Mouse (Mus musculus) neural tube, embryonic 12.5 days (tissue): ENCODE measurements around the gene Usp49. TPM values are rescaled to one million over a fixed set of nuclear protein-coding genes. Genes with fewer than 3 reads are reported as not detected.
"Not testable (repeated sequence)": the region's sequence is repeated elsewhere in the genome, so short reads cannot be mapped to it uniquely, and the experiment has no call there.

Source experiments
- ATAC-seq: fragments of 200-750 bp; cut with Nextera tagmentation; 2 replicates; pipeline ENCODE4 v1.8.0; 2017; ENCODE audit warnings: low read depth, mild to moderate bottlenecking, moderate TSS enrichment, moderate library complexity; ENCODE audit not compliant: low FRiP score
- H3K27ac ChIP-seq: fragments of 300-500 bp; sonication (generic); 2 replicates; pipeline ENCODE4 v1.5.1; 2016
- H3K27me3 ChIP-seq: fragments of 300-500 bp; sonication (generic); replicated peaks from 2 replicates; pipeline ENCODE4 v1.6.1; 2016; ENCODE audit warnings: mild to moderate bottlenecking
- H3K36me3 ChIP-seq: fragments of 300-500 bp; sonication (generic); 2 replicates; pipeline ENCODE4 v1.6.1; 2016; ENCODE audit warnings: mild to moderate bottlenecking
- H3K4me1 ChIP-seq: fragments of 300-500 bp; sonication (generic); 2 replicates; pipeline ENCODE4 v1.6.1; 2016
- H3K4me2 ChIP-seq: fragments of 300-500 bp; sonication (generic); replicated peaks from 2 replicates; pipeline ENCODE4 v1.6.1; 2016; ENCODE audit warnings: mild to moderate bottlenecking
- H3K4me3 ChIP-seq: fragments of 300-500 bp; sonication (generic); 2 replicates; pipeline ENCODE4 v1.5.1; 2016
- H3K9ac ChIP-seq: fragments of 300-500 bp; sonication (generic); 2 replicates; pipeline ENCODE4 v1.6.1; 2016; ENCODE audit warnings: mild to moderate bottlenecking
- H3K9me3 ChIP-seq: fragments of 300-500 bp; sonication (generic); 2 replicates; pipeline ENCODE4 v1.6.1; 2016; ENCODE audit warnings: mild to moderate bottlenecking
- WGBS: fragments of 180-500 bp; shearing (Covaris S2); methylation state at CpG from one replicate; pipeline ENCODE4 v1.1.7; 2016; 5-methylcytosine and 5-hydroxymethylcytosine counted together
- polyA plus RNA-seq: library from polyadenylated mRNA; unstranded; fragments of >200 nt; fragmentation: Nextera tagmentation; extraction: Ambion mirVana; gene quantifications from 2 replicates; pipeline ENCODE4 v1.2.1, GENCODE M21; 2016

The Usp49 gene
- polyA plus RNA-seq, 1 experiment from 2014 or later = 12.5 TPM

- H3K9ac ChIP-seq = 0 out of 2 replicates have a peak overlapping the region, but pooled peaks have one; percentile 75
Measured at GRCm38 (mm10) chr17:47597261-47597660, 33.2 kb upstream of the Usp49 start.

GRCm38 (mm10) chr17:47597838-47598579 is 32.5 kb upstream of the Usp49 start:
- H3K9ac ChIP-seq = no peak overlapping the region
- peaks cover 46% of the 10 kb centered on the region for H3K36me3 ChIP-seq
- H3K4me2 ChIP-seq = peak overlapping the region; percentile 24; the same call in 1 of the 2 replicates
- WGBS = 36% methylated on average over 10 of the region's 10 CpGs
- ATAC-seq = no peak
- H3K9me3 ChIP-seq = no peaks in the 10 kb centered on the region
- no peak overlapping the region for H3K4me3 ChIP-seq
- no peaks in the 10 kb centered on the region for H3K27me3 ChIP-seq
- H3K4me1 ChIP-seq = peaks cover 38% of the 10 kb centered on the region
- no peak overlapping the region for H3K27ac ChIP-seq

More at GRCm38 (mm10) chr17:47597261-47597660, 33.2 kb upstream of the Usp49 start:
- Histone ChIP-seq H3K27me3 (no peaks in the 10 kb centered on the region), H3K36me3 (peaks cover 41% of the 10 kb centered on the region), H3K9me3 (no peaks in the 10 kb centered on the region), H3K4me1 (peaks cover 38% of the 10 kb centered on the region), H3K4me3 (no peak overlapping the region), H3K27ac (no peak overlapping the region), H3K4me2 (peak overlapping the region; percentile 24)
- WGBS = 82% methylated on average over 13 of the region's 13 CpGs
- ATAC-seq = no peak

DNA sequence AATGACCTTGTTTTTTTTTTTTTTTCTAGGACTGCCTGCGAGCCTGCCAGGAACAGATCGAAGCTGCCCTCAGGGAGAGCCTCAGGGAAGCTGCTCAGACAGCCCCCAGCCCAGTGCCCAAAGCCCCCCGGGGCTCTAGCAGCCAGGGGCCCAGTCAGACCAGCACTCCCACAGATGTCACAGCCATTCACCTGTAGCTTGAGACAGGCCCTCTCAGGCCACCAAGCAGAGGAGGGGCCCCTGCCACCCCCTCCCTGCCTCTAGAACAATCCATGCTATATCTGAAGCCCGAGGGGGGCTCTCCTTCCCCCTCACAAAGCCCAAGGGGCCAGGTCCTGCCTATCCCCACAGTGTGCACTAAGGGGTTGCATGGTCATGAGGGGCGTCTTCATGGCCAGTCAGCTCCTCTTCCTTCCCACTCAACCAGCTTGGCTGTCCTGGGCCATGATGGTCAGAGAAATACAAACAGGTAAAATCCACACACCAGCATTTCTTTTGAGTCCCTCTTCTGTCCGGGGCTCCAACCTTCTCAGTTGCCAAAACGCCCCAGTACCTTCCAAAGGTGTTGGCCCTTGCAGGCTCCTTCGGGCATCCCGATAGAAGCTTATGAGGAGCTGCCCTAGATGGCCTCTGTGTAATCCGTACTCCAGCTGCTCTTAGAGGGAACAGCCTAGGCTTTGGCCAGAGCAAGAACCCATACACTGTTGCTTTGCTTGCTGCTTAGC is 31.7 kb upstream of the Usp49 start:
- not testable (repeated sequence) for H3K4me3 ChIP-seq, H3K4me2 ChIP-seq, ATAC-seq, H3K9me3 ChIP-seq, H3K27me3 ChIP-seq, H3K9ac ChIP-seq, H3K27ac ChIP-seq
- peaks cover 38% of the 10 kb centered on the region for H3K4me1 ChIP-seq
- H3K36me3 ChIP-seq = peaks cover 50% of the 10 kb centered on the region
- WGBS = 81% methylated on average over 10 of the region's 10 CpGs

- no peaks in the 10 kb centered on the region for H3K9me3 ChIP-seq
- peaks cover 29% of the 10 kb centered on the region for H3K4me1 ChIP-seq
- no peak overlapping the region for H3K4me3 ChIP-seq
- H3K4me2 ChIP-seq = no peak overlapping the region
- no peak overlapping the region for H3K9ac ChIP-seq
- H3K36me3 ChIP-seq = peaks cover 60% of the 10 kb centered on the region
- no peaks in the 10 kb centered on the region for H3K27me3 ChIP-seq
- 0 out of 2 replicates have a peak overlapping the region, but pooled peaks have one; percentile 1 for H3K27ac ChIP-seq
- WGBS = 80% methylated on average over 11 of the region's 11 CpGs
- ATAC-seq = no peak
Measured at GRCm38 (mm10) chr17:47599511-47600297, 30.8 kb upstream of the Usp49 start.

DNA sequence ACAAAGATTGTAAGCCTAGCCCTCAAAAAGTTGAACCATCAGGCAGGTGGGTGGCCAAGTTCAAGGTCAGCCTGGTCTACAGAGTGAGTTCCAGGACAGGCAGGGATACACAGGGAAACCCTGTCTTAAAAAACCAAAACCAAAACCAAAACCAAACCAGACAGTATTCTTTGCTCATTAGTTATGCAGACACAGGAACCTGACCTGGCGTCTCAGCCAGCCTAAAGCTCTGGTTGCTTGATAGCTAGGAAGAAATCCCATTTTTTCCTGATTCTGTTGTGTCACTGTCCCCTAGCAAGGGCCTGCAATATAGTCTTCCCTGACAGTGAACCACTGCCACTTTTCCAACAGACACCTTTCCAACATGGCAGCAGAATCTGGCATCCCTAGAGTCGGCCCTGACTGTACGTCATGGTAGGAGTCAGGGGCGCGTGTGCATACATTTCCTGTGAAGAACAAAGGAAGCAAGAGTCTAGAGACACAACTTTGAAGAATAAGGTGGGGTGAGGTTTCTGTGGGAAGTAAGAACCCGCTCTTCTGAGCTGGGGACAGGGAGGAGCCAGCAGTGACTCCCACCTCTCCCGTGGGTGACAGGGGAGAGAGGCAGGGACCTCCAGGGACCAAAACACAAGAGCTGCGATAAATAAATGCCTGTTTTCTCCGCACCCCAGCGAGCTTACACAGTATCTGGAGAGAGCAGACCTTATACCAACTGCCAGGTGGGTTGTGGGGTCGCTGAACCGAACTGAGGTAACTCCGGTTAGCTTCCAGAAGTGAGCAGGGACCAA is 29.7 kb upstream of the Usp49 start:
- Histone ChIP-seq H3K4me2 (no peak overlapping the region), H3K36me3 (peaks cover 71% of the 10 kb centered on the region), H3K27ac (no peak overlapping the region), H3K9me3 (no peaks in the 10 kb centered on the region), H3K27me3 (no peaks in the 10 kb centered on the region), H3K4me1 (peaks cover 18% of the 10 kb centered on the region), H3K9ac (no peak overlapping the region), H3K4me3 (no peak overlapping the region)
- no peak for ATAC-seq
- WGBS = 88% methylated on average over 13 of the region's 13 CpGs

GRCm38 (mm10) chr17:47601389-47601755 is 29.1 kb upstream of the Usp49 start:
- Histone ChIP-seq H3K36me3 (peaks cover 76% of the 10 kb centered on the region), H3K27ac (no peak overlapping the region), H3K4me2 (no peak overlapping the region), H3K4me1 (peaks cover 13% of the 10 kb centered on the region), H3K9ac (no peak overlapping the region), H3K4me3 (no peak overlapping the region), H3K9me3 (no peaks in the 10 kb centered on the region), H3K27me3 (no peaks in the 10 kb centered on the region)
- WGBS = 92% methylated on average over 10 of the region's 10 CpGs
- no peak for ATAC-seq

DNA sequence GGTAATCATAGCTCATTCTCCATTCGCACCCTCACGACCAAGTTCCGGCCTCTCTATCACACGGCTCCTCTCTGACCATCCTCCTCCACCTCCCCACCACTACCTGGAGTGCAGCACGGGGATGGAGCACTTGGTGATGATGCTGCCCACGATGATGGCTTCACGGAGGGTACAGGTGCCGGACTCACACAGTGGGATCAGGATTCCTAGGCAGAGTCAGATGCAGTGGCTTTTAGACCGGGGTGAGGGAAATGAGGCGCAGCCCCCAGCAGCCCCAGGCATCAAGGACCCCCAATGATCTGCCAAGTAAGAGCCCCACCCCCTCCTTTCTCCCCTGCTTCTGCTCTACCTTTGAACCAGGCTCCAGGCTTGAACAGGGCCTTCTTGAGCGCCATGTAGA is 28.2 kb upstream of the Usp49 start:
- H3K27me3 ChIP-seq = no peaks in the 10 kb centered on the region
- no peak for ATAC-seq
- no peak overlapping the region for H3K4me2 ChIP-seq
- H3K36me3 ChIP-seq = peaks cover 85% of the 10 kb centered on the region
- no peaks in the 10 kb centered on the region for H3K9me3 ChIP-seq
- H3K4me3 ChIP-seq = no peak overlapping the region
- WGBS = 95% methylated on average over 11 of the region's 11 CpGs
- H3K27ac ChIP-seq = no peak overlapping the region
- peaks cover 3% of the 10 kb centered on the region for H3K4me1 ChIP-seq
- H3K9ac ChIP-seq = no peak overlapping the region

DNA sequence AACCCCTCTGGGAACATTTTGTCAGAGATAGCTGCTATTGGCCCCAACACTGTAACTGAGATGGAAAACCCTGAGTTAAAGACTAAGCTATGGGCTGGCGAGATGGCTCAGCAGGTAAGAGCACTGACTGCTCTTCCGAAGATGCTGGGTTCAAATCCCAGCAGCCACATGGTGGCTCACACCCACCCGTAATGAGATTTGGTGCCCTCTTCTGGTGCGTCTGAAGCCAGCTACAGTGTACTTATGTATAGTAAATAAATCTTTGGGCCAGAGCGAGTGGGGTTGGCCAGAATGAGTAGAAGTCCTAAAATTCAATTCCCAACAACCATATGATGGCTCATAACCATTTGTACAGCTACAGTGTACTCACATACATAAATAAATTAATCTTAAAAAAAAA is 24.3 kb upstream of the Usp49 start:
- WGBS = 79% methylated on average over 5 of the region's 5 CpGs
- Histone ChIP-seq H3K36me3 (peaks cover 72% of the 10 kb centered on the region), H3K27ac (no peak overlapping the region), H3K4me3 (no peak overlapping the region), H3K9ac (no peak overlapping the region), H3K4me2 (no peak overlapping the region), H3K9me3 (no peaks in the 10 kb centered on the region), H3K27me3 (no peaks in the 10 kb centered on the region), H3K4me1 (peaks cover 9% of the 10 kb centered on the region)
- no peak for ATAC-seq

- Histone ChIP-seq H3K4me2 (peak overlapping the region; percentile 94; the same call in 1 of the 2 replicates), H3K36me3 (peaks cover 57% of the 10 kb centered on the region), H3K9me3 (no peaks in the 10 kb centered on the region), H3K27me3 (no peaks in the 10 kb centered on the region), H3K27ac (no peak overlapping the region), H3K9ac (no peak overlapping the region), H3K4me3 (no peak overlapping the region), H3K4me1 (peaks cover 22% of the 10 kb centered on the region)
- ATAC-seq = no peak
- 93% methylated on average over 4 of the region's 4 CpGs for WGBS
Measured at GRCm38 (mm10) chr17:47609182-47609581, 21.3 kb upstream of the Usp49 start.

DNA sequence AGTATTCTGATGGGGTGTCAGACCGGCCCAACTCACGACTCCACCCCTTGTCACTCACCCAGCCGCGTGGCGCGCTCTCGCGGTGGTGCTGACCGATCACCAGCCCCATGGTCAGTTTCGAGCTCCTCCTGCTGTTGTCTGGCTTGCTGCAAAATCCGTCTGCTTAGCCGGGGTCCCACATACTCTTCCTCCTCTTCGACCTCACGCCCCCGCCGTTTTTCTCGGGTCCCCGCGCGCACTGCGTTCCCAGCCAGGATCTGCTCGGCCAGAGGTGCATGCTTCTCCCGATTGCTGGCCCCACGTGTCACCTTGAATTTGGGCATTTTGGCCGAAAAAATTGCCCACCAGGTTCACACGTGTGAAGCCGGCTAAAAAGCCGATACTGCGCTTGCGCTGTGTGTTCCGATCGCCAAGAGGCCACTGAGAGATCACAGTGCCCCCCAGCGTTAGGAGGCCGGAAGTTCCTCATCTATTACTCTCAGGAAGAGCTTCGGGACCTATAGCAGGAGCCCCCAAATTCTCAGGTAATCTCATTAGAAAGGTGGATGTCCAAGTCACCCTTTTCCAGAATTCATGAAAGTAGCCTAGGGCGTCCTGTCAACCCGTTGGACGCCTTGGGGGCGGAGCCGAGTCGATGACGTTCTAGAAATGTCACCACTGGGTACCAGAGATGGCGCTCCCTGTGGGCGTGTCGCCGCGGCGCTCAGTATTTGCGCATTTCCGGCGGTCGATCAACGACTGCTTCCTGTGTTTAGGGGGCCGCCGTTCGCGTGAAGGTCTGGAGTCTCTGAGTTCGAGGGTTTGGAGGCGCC is 19.4 kb upstream of the Usp49 start, which contains the start of the genes Bysl, Med20 and Gm20517:
Bysl (minus strand) TSS at position 644 of the 812 bp plus-strand sequence.
Med20 (plus strand) TSS at position 734 of the 812 bp plus-strand sequence.
Gm20517 (plus strand) TSS at position 741 of the 812 bp plus-strand sequence.
- ATAC-seq = peak; percentile 95
- Histone ChIP-seq H3K27ac (no peak within 1 kb of the TSS), H3K9ac (peak within 1 kb of the TSS; percentile 78)

GRCm38 (mm10) chr17:47611661-47611982 is 18.9 kb upstream of the Usp49 start:
- H3K4me1 ChIP-seq = peaks cover 22% of the 10 kb centered on the region
- H3K27me3 ChIP-seq = no peaks in the 10 kb centered on the region
- H3K9ac ChIP-seq = peak overlapping the region; percentile 78
- H3K4me2 ChIP-seq = peak overlapping the region; percentile 94
- ATAC-seq = no peak
- H3K27ac ChIP-seq = no peak overlapping the region
- peak overlapping the region; percentile 79 for H3K4me3 ChIP-seq
- no peaks in the 10 kb centered on the region for H3K9me3 ChIP-seq
- peaks cover 48% of the 10 kb centered on the region for H3K36me3 ChIP-seq
- under 1% methylated on average over 13 of the region's 13 CpGs for WGBS

More for the DNA sequence above, 19.4 kb upstream of the Usp49 start, which contains the start of the genes Bysl, Med20 and Gm20517:
- H3K4me2 ChIP-seq = peak within 1 kb of the TSS; percentile 94
- under 1% methylated on average over 59 of the region's 59 CpGs for WGBS
- peak within 1 kb of the TSS; percentile 79 for H3K4me3 ChIP-seq
- no peaks in the 10 kb centered on the region for H3K9me3 ChIP-seq
- peaks cover 52% of the 10 kb centered on the region for H3K36me3 ChIP-seq
- H3K4me1 ChIP-seq = peaks cover 22% of the 10 kb centered on the region
- no peaks in the 10 kb centered on the region for H3K27me3 ChIP-seq
